Mouse (Mus musculus) spleen, adult 12 weeks (tissue): ENCODE measurements around the gene Sco2.

ENCODE experiments used
- DNase-seq: peaks from one replicate; pipeline ENCODE4 v3.0.0; 2022; ENCODE audit warnings: low spot score

Gene Sco2

DNA sequence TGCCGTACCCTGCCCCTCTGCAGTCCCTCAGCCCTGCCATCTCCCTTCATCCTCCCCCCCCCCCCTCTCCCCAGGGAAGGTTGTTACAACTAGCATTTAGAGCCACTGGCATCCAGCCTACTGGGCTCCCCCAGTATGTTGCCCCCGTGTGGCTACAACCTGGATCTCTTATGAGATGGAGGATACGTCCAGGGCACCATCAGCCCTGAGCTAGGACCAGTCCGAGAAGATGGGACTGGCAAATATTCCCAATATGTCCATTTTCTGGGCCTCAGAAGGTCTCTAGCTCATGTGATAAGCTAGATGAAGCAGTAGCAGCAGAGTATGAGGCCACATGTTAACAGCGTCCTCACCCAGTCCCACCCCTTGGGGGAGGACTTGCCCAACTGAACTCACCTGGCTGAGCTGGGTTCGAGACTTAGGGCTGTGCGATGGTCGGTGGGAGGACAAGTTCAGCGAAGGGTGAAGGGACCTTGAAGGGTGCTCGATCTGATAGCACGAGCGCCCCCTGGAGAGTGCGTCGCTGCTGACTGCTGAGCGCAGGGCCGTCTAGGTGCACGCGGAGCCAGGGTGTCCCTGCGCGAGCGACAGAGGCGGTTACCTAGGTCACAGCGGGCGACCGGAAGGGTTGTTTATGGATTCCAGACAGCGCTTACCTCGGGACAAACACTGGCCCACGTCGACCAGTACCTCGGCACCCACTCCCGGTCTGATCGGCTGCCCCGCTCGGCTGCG, 452 bp downstream of the Sco2 start:
- DNase-seq: peak; percentile 80

DNA sequence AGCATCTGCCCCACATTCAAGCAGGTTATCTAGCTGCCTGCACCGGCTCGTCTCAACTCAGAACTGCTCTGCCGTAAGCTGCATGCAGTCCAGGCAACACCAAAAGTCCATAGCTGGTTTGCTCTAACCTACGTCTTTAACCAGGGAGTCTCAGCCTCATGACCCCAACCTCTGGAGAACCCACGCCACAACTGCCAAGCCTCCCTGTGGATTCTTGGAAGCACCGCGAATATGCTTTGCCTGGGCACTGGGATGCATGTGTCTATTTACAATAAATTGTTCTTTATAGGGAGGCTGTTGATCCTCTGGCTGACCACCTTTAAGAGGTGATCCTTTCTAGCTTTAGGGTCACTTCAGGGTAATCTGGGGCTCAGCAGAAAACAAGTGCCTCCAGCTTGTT, 1.1 kb downstream of the Sco2 start:
- no peak for DNase-seq

GRCm38 (mm10) chr15:89372068-89372467, 1.6 kb downstream of the Sco2 start:
- DNase-seq: no peak

GRCm38 (mm10) chr15:89365141-89365551, 8.5 kb downstream of the Sco2 start:
- no peak for DNase-seq

DNA sequence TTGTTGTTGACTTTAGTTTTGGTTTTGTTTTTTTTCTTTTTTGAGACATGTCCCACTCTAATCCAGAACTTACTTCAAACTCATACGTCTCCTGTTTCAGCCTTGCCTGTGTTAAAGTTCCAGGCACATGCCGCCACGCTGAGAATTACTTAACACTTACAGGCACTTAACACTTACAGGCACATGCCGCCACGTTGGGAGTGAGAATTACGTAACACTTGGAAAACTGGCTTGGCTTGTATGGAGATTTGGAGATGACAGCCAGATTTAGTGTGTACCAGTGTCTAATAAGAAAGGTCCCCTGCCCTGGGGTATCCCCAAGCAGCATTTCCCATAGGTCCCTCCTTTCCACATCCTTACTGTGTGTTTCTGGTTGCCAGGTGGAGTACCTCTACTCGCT, 10.6 kb downstream of the Sco2 start:
- DNase-seq: no peak

- DNase-seq: no peak
Measured at GRCm38 (mm10) chr15:89358784-89359183, 14.9 kb downstream of the Sco2 start.

GRCm38 (mm10) chr15:89356372-89356771, 17.3 kb downstream of the Sco2 start:
- DNase-seq: peak; percentile 65

- DNase-seq: peak; percentile 94
Measured at GRCm38 (mm10) chr15:89355241-89356187, 18.1 kb downstream of the Sco2 start, which contains the start of the genes Lmf2 and Ncaph2. TSS of gene Lmf2 (minus strand) at chr15:89355659. TSS of gene Ncaph2 (plus strand) at chr15:89355719.

- no peak for DNase-seq
Measured at GRCm38 (mm10) chr15:89354455-89354854, 19.2 kb downstream of the Sco2 start.

DNA sequence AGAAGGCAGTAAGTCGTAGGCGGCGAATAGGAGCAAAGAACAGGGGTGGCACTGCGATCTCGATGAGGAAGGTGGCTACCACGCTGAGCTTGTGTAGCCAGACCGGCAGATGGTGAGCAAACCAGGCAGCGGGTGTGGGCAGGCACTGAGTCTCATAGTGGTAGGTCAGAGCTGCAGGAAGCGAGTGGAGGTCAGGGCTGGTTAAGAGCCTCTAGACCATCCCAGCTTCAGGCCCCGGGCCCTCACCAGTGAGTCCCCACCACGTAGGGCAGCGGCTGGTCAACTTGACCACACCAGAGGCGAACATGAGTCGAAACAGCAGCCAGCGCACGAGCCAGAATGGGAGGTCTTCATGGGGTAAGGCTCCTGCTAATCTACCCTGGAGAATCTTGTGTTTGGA, 19.8 kb downstream of the Sco2 start:
- no peak for DNase-seq

GRCm38 (mm10) chr15:89352795-89353194, 20.9 kb downstream of the Sco2 start:
- no peak for DNase-seq

GRCm38 (mm10) chr15:89352054-89352453, 21.6 kb downstream of the Sco2 start:
- no peak for DNase-seq

GRCm38 (mm10) chr15:89351302-89351701, 22.3 kb downstream of the Sco2 start:
- DNase-seq: no peak

- no peak for DNase-seq
Measured at GRCm38 (mm10) chr15:89350447-89350846, 23.2 kb downstream of the Sco2 start.

DNA sequence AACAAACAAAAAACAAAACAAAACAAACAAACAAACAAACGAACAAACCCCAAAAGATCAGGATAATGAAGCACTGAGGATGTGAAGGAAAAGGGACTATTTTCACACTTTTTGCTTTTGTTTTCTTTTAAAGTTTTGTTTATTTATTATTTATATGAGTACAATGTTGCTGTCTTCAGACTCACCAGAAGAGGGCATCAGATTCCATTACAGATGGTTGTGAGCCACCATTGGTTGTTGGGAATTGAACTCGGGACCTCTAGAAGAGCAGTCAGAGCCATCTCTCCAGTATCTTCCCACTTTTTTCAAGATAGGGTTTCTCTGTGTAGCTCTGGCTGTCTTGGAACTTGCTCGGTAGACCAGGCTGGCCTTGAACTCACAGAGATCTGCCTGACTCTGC, 30.3 kb downstream of the Sco2 start:
- DNase-seq: no peak

DNA sequence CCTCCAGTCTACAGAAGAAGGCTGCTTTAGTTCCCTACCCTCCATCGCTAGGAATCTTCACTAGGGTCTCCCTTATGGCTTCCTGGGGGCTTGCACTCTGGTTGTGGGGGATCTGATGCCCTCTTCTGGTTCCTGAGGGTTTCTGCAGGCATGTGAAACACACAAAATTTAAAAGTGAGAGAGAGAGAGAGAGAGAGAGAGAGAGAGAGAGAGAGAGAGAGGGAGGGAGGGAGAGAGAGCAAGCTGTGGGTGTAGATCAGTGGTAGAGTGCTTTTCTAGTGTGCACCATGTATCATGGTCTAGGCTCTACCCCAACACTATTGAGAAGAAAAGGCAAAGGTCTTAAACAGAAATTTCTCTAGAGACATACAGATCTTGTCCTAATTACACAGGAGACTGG, 32.0 kb downstream of the Sco2 start:
- DNase-seq: no peak

DNA sequence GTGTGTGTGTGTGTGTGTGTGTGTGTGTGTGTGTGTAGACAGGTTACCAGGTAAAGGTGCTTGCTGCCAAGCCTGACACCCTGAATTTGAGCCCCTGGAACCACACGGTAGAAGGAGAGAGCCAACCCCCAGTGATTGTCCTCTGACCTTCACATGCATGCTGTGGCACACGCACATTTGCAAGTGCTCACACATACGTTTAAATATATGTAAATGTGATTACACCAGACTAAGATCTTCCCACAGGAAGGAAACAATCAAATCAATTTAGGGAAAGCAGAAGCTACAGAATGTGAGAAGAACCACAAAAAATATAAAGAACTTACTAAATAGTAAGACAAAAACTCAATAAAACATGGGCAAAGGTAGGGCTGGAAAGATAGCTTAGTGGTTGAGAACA, 33.5 kb downstream of the Sco2 start:
- DNase-seq: no peak

DNA sequence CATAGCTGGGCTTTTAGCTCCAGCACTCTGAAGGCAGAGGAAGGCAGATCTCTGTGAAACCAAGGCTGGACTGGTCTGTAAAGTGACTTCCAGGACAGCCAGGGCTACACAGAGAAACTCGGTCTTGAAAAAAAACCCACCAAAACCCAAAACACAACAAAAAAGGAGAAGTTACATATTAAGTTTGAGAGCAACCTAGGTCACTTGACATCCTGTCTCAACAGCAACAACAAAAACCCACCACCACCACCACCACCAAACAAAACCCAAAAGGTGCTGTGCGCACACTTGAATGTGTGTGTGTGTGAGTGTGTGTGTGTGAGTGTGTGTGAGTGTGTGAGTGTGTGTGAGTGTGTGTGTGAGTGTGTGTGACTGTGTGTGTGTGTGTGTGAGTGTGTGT, 34.0 kb downstream of the Sco2 start:
- no peak for DNase-seq

DNA sequence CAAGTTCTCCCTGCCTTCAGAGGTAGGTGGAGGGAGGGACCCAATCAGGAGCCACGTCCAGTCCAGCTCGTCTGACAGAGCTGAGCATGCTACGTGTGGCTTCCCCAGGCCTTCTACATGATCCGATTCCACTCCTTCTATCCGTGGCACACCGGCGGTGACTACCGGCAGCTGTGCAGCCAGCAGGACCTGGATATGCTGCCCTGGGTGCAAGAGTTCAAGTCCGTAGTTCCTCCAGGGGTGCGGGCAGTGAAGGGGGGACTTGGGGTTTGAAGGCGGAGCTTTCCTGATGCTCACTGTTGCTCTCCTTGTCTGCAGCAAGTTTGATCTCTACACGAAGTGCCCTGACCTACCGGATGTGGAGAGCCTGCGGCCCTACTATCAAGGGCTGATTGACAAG, 37.2 kb downstream of the Sco2 start:
- DNase-seq: no peak

GRCm38 (mm10) chr15:89334774-89335537, 38.7 kb downstream of the Sco2 start:
- no peak for DNase-seq

GRCm38 (mm10) chr15:89334271-89334670, 39.4 kb downstream of the Sco2 start, which contains the start of gene Miox:
TSS of gene Miox (plus strand) at chr15:89334398.
- DNase-seq: no peak

DNA sequence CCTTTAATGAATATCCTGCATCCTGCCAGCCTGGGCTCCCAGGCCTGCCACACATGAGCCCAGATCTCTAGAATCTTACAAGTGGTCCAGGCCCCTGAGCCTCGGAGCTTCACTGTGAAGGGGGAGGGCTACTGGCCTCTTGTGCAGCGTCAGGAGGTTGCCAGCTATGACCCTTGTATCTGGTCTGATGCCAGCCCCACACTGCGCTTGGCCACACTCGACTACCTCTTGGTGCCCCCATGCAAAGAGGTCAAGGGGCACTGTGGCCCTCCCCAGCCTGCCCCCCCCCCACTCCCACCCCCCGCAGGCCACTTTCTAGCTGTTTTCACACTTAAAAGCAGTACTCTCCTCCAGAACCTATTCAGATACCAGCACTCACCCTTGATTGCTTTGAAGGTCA, 47.2 kb downstream of the Sco2 start:
- DNase-seq: no peak
